Mouse (Mus musculus) intestine, postnatal 0 days (tissue): ENCODE data around the gene Exoc2. TPM values are rescaled to one million over a fixed set of nuclear protein-coding genes. Genes with fewer than 3 reads are reported as not detected.

ENCODE experiments used
- ATAC-seq: fragments of 200-750 bp; cut with Nextera tagmentation; 2 replicates; pipeline ENCODE4 v1.8.0; 2017; ENCODE audit warnings: mild to moderate bottlenecking, moderate TSS enrichment, moderate library complexity
- H3K27ac ChIP-seq: fragments of 300-500 bp; sonication (generic); 2 replicates; pipeline ENCODE4 v1.5.1; 2014; ENCODE audit warnings: mild to moderate bottlenecking, low read depth, low read length, moderate library complexity
- H3K27me3 ChIP-seq: fragments of 300-500 bp; sonication (generic); replicated peaks from 2 replicates; pipeline ENCODE4 v1.6.1; 2014; ENCODE audit warnings: low read length, mixed read lengths; ENCODE audit not compliant: control insufficient read depth, insufficient read depth
- H3K36me3 ChIP-seq: fragments of 300-500 bp; sonication (generic); 2 replicates; pipeline ENCODE4 v1.6.1; 2014; ENCODE audit warnings: mild to moderate bottlenecking, moderate library complexity; ENCODE audit not compliant: control insufficient read depth, insufficient read depth
- H3K4me1 ChIP-seq: fragments of 300-500 bp; sonication (generic); replicated peaks from 2 replicates; pipeline ENCODE4 v1.6.1; 2014; ENCODE audit warnings: antibody characterized with exemption, low read length, mixed read lengths; ENCODE audit not compliant: control insufficient read depth, insufficient read depth
- H3K4me2 ChIP-seq: fragments of 300-500 bp; sonication (generic); replicated peaks from 2 replicates; pipeline ENCODE4 v1.6.1; 2014; ENCODE audit warnings: low read depth, mild to moderate bottlenecking, moderate library complexity
- H3K4me3 ChIP-seq: fragments of 300-500 bp; sonication (generic); 2 replicates; pipeline ENCODE4 v1.5.1; 2014; ENCODE audit warnings: low read depth, low read length
- H3K9ac ChIP-seq: fragments of 300-500 bp; sonication (generic); 2 replicates; pipeline ENCODE4 v1.6.1; 2014; ENCODE audit warnings: mild to moderate bottlenecking, low read depth, low read length
- H3K9me3 ChIP-seq: fragments of 300-500 bp; sonication (generic); 2 replicates; pipeline ENCODE4 v1.6.1; 2016; ENCODE audit warnings: mixed run types; ENCODE audit not compliant: control insufficient read depth
- CTCF ChIP-seq: sonication (generic); IDR thresholded peaks from 2 replicates; pipeline ENCODE4 v1.5.1; 2016; ENCODE audit warnings: low read depth, mild to moderate bottlenecking, control low read depth, antibody characterized with exemption, moderate library complexity
- WGBS: fragments of 180-500 bp; shearing (Covaris S2); extraction: QIAGEN DNeasy Blood & Tissue Kit; methylation state at CpG from one replicate; pipeline ENCODE4 v1.1.7; 2014; 5-methylcytosine and 5-hydroxymethylcytosine counted together
- polyA plus RNA-seq: library from polyadenylated mRNA; unstranded; fragments of >200 nt; fragmentation: Nextera tagmentation; extraction: Ambion mirVana; gene quantifications from 2 replicates; pipeline ENCODE4 v1.2.1, GENCODE M21; 2015

The Exoc2 gene
- polyA plus RNA-seq, 1 experiment from 2014 or later, result 10.7 TPM

- no peak for ATAC-seq
- Histone ChIP-seq H3K4me1 (0 out of 2 replicates have a peak, but pooled peaks cover 7% of the 10 kb centered on the region), H3K36me3 (peaks cover 5% of the 10 kb centered on the region; the same call in 1 of the 2 replicates), H3K9ac (no peak overlapping the region), H3K9me3 (no peaks in the 10 kb centered on the region), H3K27me3 (no peaks in the 10 kb centered on the region), H3K27ac (no peak overlapping the region), H3K4me3 (no peak overlapping the region), H3K4me2 (no peak overlapping the region)
- no peak for TF ChIP-seq CTCF
- 84% methylated on average over 9 of the region's 9 CpGs for WGBS
Measured at GRCm38 (mm10) chr13:30834859-30835258, 139.0 kb downstream of the Exoc2 start.

- Histone ChIP-seq H3K4me1 (0 out of 2 replicates have a peak, but pooled peaks cover 7% of the 10 kb centered on the region), H3K4me2 (no peak overlapping the region), H3K9ac (no peak overlapping the region), H3K4me3 (no peak overlapping the region), H3K27me3 (no peaks in the 10 kb centered on the region), H3K9me3 (no peaks in the 10 kb centered on the region), H3K36me3 (peaks cover 5% of the 10 kb centered on the region; the same call in 1 of the 2 replicates), H3K27ac (no peak overlapping the region)
- ATAC-seq, result no peak
- WGBS, result 60% methylated on average over 6 of the region's 6 CpGs
- no peak for TF ChIP-seq CTCF
Measured at GRCm38 (mm10) chr13:30834349-30834748, 139.5 kb downstream of the Exoc2 start.

- TF ChIP-seq CTCF, result no peak
- Histone ChIP-seq H3K27me3 (no peaks in the 10 kb centered on the region), H3K36me3 (no peaks in the 10 kb centered on the region), H3K9ac (no peak overlapping the region), H3K4me3 (no peak overlapping the region), H3K27ac (no peak overlapping the region), H3K9me3 (no peaks in the 10 kb centered on the region), H3K4me1 (0 out of 2 replicates have a peak, but pooled peaks cover 7% of the 10 kb centered on the region), H3K4me2 (no peak overlapping the region)
- 76% methylated on average over 6 of the region's 6 CpGs for WGBS
- no peak for ATAC-seq
Measured at GRCm38 (mm10) chr13:30833476-30834149, 140.3 kb downstream of the Exoc2 start.

GRCm38 (mm10) chr13:30831369-30831768 is 142.5 kb downstream of the Exoc2 start:
- Histone ChIP-seq H3K4me3 (no peak overlapping the region), H3K36me3 (no peaks in the 10 kb centered on the region), H3K27ac (no peak overlapping the region), H3K4me1 (no peaks in the 10 kb centered on the region), H3K9me3 (no peaks in the 10 kb centered on the region), H3K4me2 (no peak overlapping the region), H3K27me3 (no peaks in the 10 kb centered on the region), H3K9ac (no peak overlapping the region)
- ATAC-seq, result no peak
- TF ChIP-seq CTCF, result no peak
- 65% methylated on average over 6 of the region's 6 CpGs for WGBS

GRCm38 (mm10) chr13:30826511-30826910 is 147.4 kb downstream of the Exoc2 start:
- Histone ChIP-seq H3K4me3 (no peak overlapping the region), H3K36me3 (peaks cover 11% of the 10 kb centered on the region), H3K9ac (no peak overlapping the region), H3K27me3 (no peaks in the 10 kb centered on the region), H3K9me3 (no peaks in the 10 kb centered on the region), H3K4me1 (no peaks in the 10 kb centered on the region), H3K27ac (no peak overlapping the region), H3K4me2 (no peak overlapping the region)
- no peak for ATAC-seq
- 94% methylated on average over 7 of the region's 7 CpGs for WGBS
- no peak for TF ChIP-seq CTCF

GRCm38 (mm10) chr13:30824903-30825302 is 149.0 kb downstream of the Exoc2 start:
- Histone ChIP-seq H3K27ac (no peak overlapping the region), H3K4me2 (no peak overlapping the region), H3K36me3 (peaks cover 20% of the 10 kb centered on the region), H3K4me3 (no peak overlapping the region), H3K9me3 (no peaks in the 10 kb centered on the region), H3K4me1 (no peaks in the 10 kb centered on the region), H3K9ac (no peak overlapping the region), H3K27me3 (no peaks in the 10 kb centered on the region)
- TF ChIP-seq CTCF, result no peak
- ATAC-seq, result no peak
- WGBS, result 54% methylated on average over 3 of the region's 3 CpGs
